Mouse (Mus musculus): ENCODE measurements at regions not wholly inside any gene's neighbourhood (a gene's known extent, or its start where the extent isn't known, plus 50 kb on each side); places are given as distances from the start of the nearest gene placed in this dataset.
A peak's percentile ranks its signal among the peaks of the same experiment; 100 is the strongest.

- peak; percentile 54 for TF ChIP-seq CTCF (IDR thresholded peaks at IDR 0.05)
- TF ChIP-seq EP300 (IDR thresholded peaks at IDR 0.05): no peak
Measured at GRCm38 (mm10) chrX:158971726-158972125, 238.4 kb upstream of the Rps6ka3 start.

All from lung, postnatal 0 days (tissue).